Mouse (Mus musculus) kidney, adult 2 months (tissue): Measurements from ENCODE around the gene Mst1. TPM values are rescaled to one million over a fixed set of nuclear protein-coding genes. Genes with fewer than 3 reads are reported as not detected.

ENCODE experiments used
- DNase-seq: peaks from one replicate; pipeline ENCODE4 v3.0.0; 2021
- H3K27ac ChIP-seq: fragments of 200-500 bp; 2 replicates; pipeline ENCODE4 v1.5.1; 2012; ENCODE audit warnings: low read depth, low read length, control low read depth, inconsistent platforms; ENCODE audit not compliant: insufficient read depth
- H3K27me3 ChIP-seq: fragments of 200-500 bp; replicated peaks from 2 replicates; pipeline ENCODE4 v1.6.1; 2012; ENCODE audit warnings: mild to moderate bottlenecking, moderate library complexity, low read length, inconsistent platforms; ENCODE audit not compliant: control insufficient read depth, insufficient read depth
- H3K36me3 ChIP-seq: fragments of 200-500 bp; 2 replicates; pipeline ENCODE4 v1.6.1; 2012; ENCODE audit warnings: mild to moderate bottlenecking, moderate library complexity, low read length, inconsistent platforms; ENCODE audit not compliant: control insufficient read depth, insufficient read depth
- H3K4me1 ChIP-seq: fragments of 200-500 bp; 2 replicates; pipeline ENCODE4 v1.6.1; 2011; ENCODE audit warnings: low read length; ENCODE audit not compliant: control insufficient read depth, insufficient read depth
- H3K4me3 ChIP-seq: fragments of 200-500 bp; 2 replicates; pipeline ENCODE4 v1.5.1; 2011; ENCODE audit warnings: mild to moderate bottlenecking, low read depth, low read length, control low read depth; ENCODE audit not compliant: insufficient read depth
- CTCF ChIP-seq: fragments of 200-500 bp; conservative IDR thresholded peaks from 2 replicates; pipeline ENCODE4 v1.5.1; 2011; ENCODE audit warnings: low read depth, mild to moderate bottlenecking, control low read depth, low read length, moderate library complexity, mixed read lengths; ENCODE audit not compliant: insufficient read depth, insufficient read length
- POLR2A ChIP-seq: fragments of 200-500 bp; IDR thresholded peaks from one replicate; pipeline ENCODE4 v1.6.1; 2011; ENCODE audit warnings: low read depth, low read length, control low read depth
- WGBS: fragments of 180-500 bp; shearing (Covaris S2); methylation state at CpG from one replicate; pipeline ENCODE4 v1.1.7; 2018; 5-methylcytosine and 5-hydroxymethylcytosine counted together
- polyA plus RNA-seq: library from polyadenylated mRNA; depleted of rRNA; stranded (reverse); fragments of >200 nt; gene quantifications from 2 replicates; pipeline ENCODE4 v1.2.3, GENCODE M21; 2012; rRNA removed

Gene Mst1
- polyA plus RNA-seq, 1 experiment, result 0.39 TPM

GRCm38 (mm10) chr9:108132373-108132772 is 52.1 kb downstream of the Mst1 start:
- no peak for TF ChIP-seq POLR2A
- no peak for TF ChIP-seq CTCF
- no peak for DNase-seq
- no peaks in the 10 kb centered on the region for H3K4me1 ChIP-seq
- no peaks in the 10 kb centered on the region for H3K27me3 ChIP-seq
- H3K36me3 ChIP-seq, result no peaks in the 10 kb centered on the region
- whole genome bisulfite sequencing, result 94% methylated on average over 3 of the region's 3 CpGs
- no peak overlapping the region for H3K27ac ChIP-seq
- no peak overlapping the region for H3K4me3 ChIP-seq

- DNase-seq, result no peak
- no peaks in the 10 kb centered on the region for H3K4me1 ChIP-seq
- no peak overlapping the region for H3K27ac ChIP-seq
- no peaks in the 10 kb centered on the region for H3K27me3 ChIP-seq
- H3K4me3 ChIP-seq, result no peak overlapping the region
- no peak for TF ChIP-seq CTCF
- TF ChIP-seq POLR2A, result no peak
- 73% methylated on average over 1 of the region's 1 CpGs for WGBS
- H3K36me3 ChIP-seq, result no peaks in the 10 kb centered on the region
Observed at GRCm38 (mm10) chr9:108133478-108133877, 53.2 kb downstream of the Mst1 start.

Other genes with a start within 250 kb of the Mst1 start
- 13.0 and 14.2 TPM in 2 replicates for gene Rbm6, start 207.2 kb upstream of the Mst1 start, polyA plus RNA-seq
- gene Mon1a, start 192.3 kb upstream of the Mst1 start, polyA plus RNA-seq, result 34.9 and 42.5 TPM in 2 replicates
- gene Mst1r, start 173.6 kb upstream of the Mst1 start, polyA plus RNA-seq, result 1.2 and 2.8 TPM in 2 replicates
- 0.05 and 0.11 TPM in 2 replicates for gene Actl11, start 152.0 kb upstream of the Mst1 start, polyA plus RNA-seq
- not detected in 2 replicates for gene Camkv, start 144.8 kb upstream of the Mst1 start, polyA plus RNA-seq
- 0.26 and 0.28 TPM in 2 replicates for gene Traip, start 130.3 kb upstream of the Mst1 start, polyA plus RNA-seq
- gene Uba7, start 104.9 kb upstream of the Mst1 start, polyA plus RNA-seq, result 42.4 and 43.0 TPM in 2 replicates
- gene Gm20661, start 97.4 kb upstream of the Mst1 start, polyA plus RNA-seq, result 0.11 and 0.14 TPM in 2 replicates
- gene Inka1, start 94.6 kb upstream of the Mst1 start, polyA plus RNA-seq, result 7.9 and 10.0 TPM in 2 replicates
- gene Cdhr4, start 87.9 kb upstream of the Mst1 start, polyA plus RNA-seq, result 0.94 and 2.6 TPM in 2 replicates
- gene Gm20662, start 84.1 kb upstream of the Mst1 start, polyA plus RNA-seq, result 0.55 and 2.5 TPM in 2 replicates
- 78.9 and 79.0 TPM in 2 replicates for gene Ip6k1, start 77.9 kb upstream of the Mst1 start, polyA plus RNA-seq
- gene Gmppb, start 31.2 kb upstream of the Mst1 start, polyA plus RNA-seq, result 14.0 and 16.0 TPM in 2 replicates
- 1.2 and 1.3 TPM in 2 replicates for gene Amigo3, start 27.3 kb upstream of the Mst1 start, polyA plus RNA-seq
- gene Rnf123, start 2.9 kb downstream of the Mst1 start, polyA plus RNA-seq, result 92.1 and 106 TPM in 2 replicates
- gene Apeh, start 14.2 kb downstream of the Mst1 start, polyA plus RNA-seq, result 299 and 327 TPM in 2 replicates
- gene Bsn, start 109.9 kb downstream of the Mst1 start, polyA plus RNA-seq, result 0.15 and 0.17 TPM in 2 replicates
- gene Dag1, start 183.5 kb downstream of the Mst1 start, polyA plus RNA-seq, result 66.8 and 67.2 TPM in 2 replicates
- gene Nicn1, start 210.0 kb downstream of the Mst1 start, polyA plus RNA-seq, result 38.9 and 39.3 TPM in 2 replicates
- 77.5 and 84.2 TPM in 2 replicates for gene Amt, start 216.4 kb downstream of the Mst1 start, polyA plus RNA-seq
- 125 and 179 TPM in 2 replicates for gene Rhoa, start 225.7 kb downstream of the Mst1 start, polyA plus RNA-seq
- gene Tcta, start 225.7 kb downstream of the Mst1 start, polyA plus RNA-seq, result 53.0 and 55.3 TPM in 2 replicates